Mouse (Mus musculus): ENCODE data around the gene Olfr1154. TPM values are rescaled to one million over a fixed set of nuclear protein-coding genes. Genes with fewer than 3 reads are reported as not detected.

The Olfr1154 gene
- not detected in 2 replicates for polyA plus RNA-seq (2015; fragmentation: Nextera tagmentation; extraction: Ambion mirVana)

- Histone ChIP-seq H3K4me2 (replicated peaks) (no peak within 1 kb of the TSS), H3K27me3 (no peaks in the 10 kb centered on the region), H3K4me1 (no peaks in the 10 kb centered on the region), H3K27ac (replicated peaks) (no peak within 1 kb of the TSS), H3K9me3 (replicated peaks) (no peaks in the 10 kb centered on the region), H3K9ac (no peak within 1 kb of the TSS), H3K4me3 (replicated peaks) (no peak within 1 kb of the TSS), H3K36me3 (no peaks in the 10 kb centered on the region)
- 73% methylated on average over 1 of the region's 1 CpGs for WGBS
- no peak for ATAC-seq (ENCODE audit: insufficient number of reproducible peaks, low FRiP score, low TSS enrichment, low read depth)
These were observed at the start of gene Olfr1154 for GRCm38 (mm10) chr2:87905066-87905465. Gene Olfr1154, minus strand, starts transcription at chr2:87905166.

GRCm38 (mm10) chr2:87953000-87953399, 48.0 kb upstream of the Olfr1154 start, which contains the start of gene Olfr1156:
Gene Olfr1156, minus strand, starts transcription at chr2:87953100.
- Histone ChIP-seq H3K4me3 (replicated peaks) (no peak within 1 kb of the TSS), H3K9ac (no peak within 1 kb of the TSS), H3K4me1 (no peaks in the 10 kb centered on the region), H3K27ac (replicated peaks) (no peak within 1 kb of the TSS), H3K27me3 (no peaks in the 10 kb centered on the region), H3K4me2 (replicated peaks) (no peak within 1 kb of the TSS), H3K36me3 (no peaks in the 10 kb centered on the region), H3K9me3 (replicated peaks) (no peaks in the 10 kb centered on the region)
- no peak for ATAC-seq (ENCODE audit: insufficient number of reproducible peaks, low FRiP score, low TSS enrichment, low read depth)

- no peak within 1 kb of the TSS for H3K9ac ChIP-seq
- 91% methylated on average over 1 of the region's 1 CpGs for WGBS
- no peak within 1 kb of the TSS for H3K4me3 ChIP-seq (replicated peaks)
- no peak for ATAC-seq (ENCODE audit: insufficient number of reproducible peaks, low FRiP score, low TSS enrichment, low read depth)
- H3K4me1 ChIP-seq: no peaks in the 10 kb centered on the region
- H3K9me3 ChIP-seq (replicated peaks): no peaks in the 10 kb centered on the region
- H3K27me3 ChIP-seq: no peaks in the 10 kb centered on the region
- no peak within 1 kb of the TSS for H3K27ac ChIP-seq (replicated peaks)
- no peaks in the 10 kb centered on the region for H3K36me3 ChIP-seq
- H3K4me2 ChIP-seq (replicated peaks): no peak within 1 kb of the TSS
These were observed 40.1 kb upstream of the Olfr1154 start, which contains the start of gene Olfr1155 for GRCm38 (mm10) chr2:87945037-87945436. Gene Olfr1155, minus strand, starts transcription at chr2:87945137.

GRCm38 (mm10) chr2:87894662-87895061, 10.3 kb downstream of the Olfr1154 start, which contains the start of gene Olfr1153:
Gene Olfr1153, plus strand, starts transcription at chr2:87894962.
- no peak within 1 kb of the TSS for H3K4me2 ChIP-seq (replicated peaks)
- H3K4me3 ChIP-seq (replicated peaks): no peak within 1 kb of the TSS
- no peak within 1 kb of the TSS for H3K9ac ChIP-seq

GRCm38 (mm10) chr2:87866192-87866591, 38.8 kb downstream of the Olfr1154 start, which contains the start of gene Olfr1152:
Gene Olfr1152, plus strand, starts transcription at chr2:87866492.
- Histone ChIP-seq H3K9ac (no peak within 1 kb of the TSS), H3K27me3 (no peaks in the 10 kb centered on the region), H3K4me1 (no peaks in the 10 kb centered on the region), H3K36me3 (no peaks in the 10 kb centered on the region), H3K4me3 (replicated peaks) (no peak within 1 kb of the TSS), H3K27ac (replicated peaks) (no peak within 1 kb of the TSS), H3K4me2 (replicated peaks) (no peak within 1 kb of the TSS), H3K9me3 (replicated peaks) (no peaks in the 10 kb centered on the region)
- ATAC-seq (ENCODE audit: insufficient number of reproducible peaks, low FRiP score, low TSS enrichment, low read depth): no peak

More at GRCm38 (mm10) chr2:87894662-87895061, 10.3 kb downstream of the Olfr1154 start, which contains the start of gene Olfr1153:
- Histone ChIP-seq H3K27ac (replicated peaks) (no peak within 1 kb of the TSS), H3K4me1 (no peaks in the 10 kb centered on the region), H3K9me3 (replicated peaks) (no peaks in the 10 kb centered on the region), H3K36me3 (no peaks in the 10 kb centered on the region), H3K27me3 (no peaks in the 10 kb centered on the region)
- WGBS: 56% methylated on average over 1 of the region's 1 CpGs
- no peak for ATAC-seq (ENCODE audit: insufficient number of reproducible peaks, low FRiP score, low TSS enrichment, low read depth)

GRCm38 (mm10) chr2:87855562-87855961, 49.4 kb downstream of the Olfr1154 start, which contains the start of gene Olfr1151:
Gene Olfr1151, plus strand, starts transcription at chr2:87855862.
- no peaks in the 10 kb centered on the region for H3K27me3 ChIP-seq
- H3K4me1 ChIP-seq: no peaks in the 10 kb centered on the region
- no peaks in the 10 kb centered on the region for H3K36me3 ChIP-seq
- no peak within 1 kb of the TSS for H3K9ac ChIP-seq
- no peak within 1 kb of the TSS for H3K27ac ChIP-seq (replicated peaks)
- WGBS: 74% methylated on average over 1 of the region's 1 CpGs
- H3K4me3 ChIP-seq (replicated peaks): no peak within 1 kb of the TSS
- no peak within 1 kb of the TSS for H3K4me2 ChIP-seq (replicated peaks)
- ATAC-seq (ENCODE audit: insufficient number of reproducible peaks, low FRiP score, low TSS enrichment, low read depth): no peak
- H3K9me3 ChIP-seq (replicated peaks): no peaks in the 10 kb centered on the region

Other genes with a start within 250 kb of the Olfr1154 start
- gene Olfr1134, start 246.7 kb downstream of the Olfr1154 start, polyA plus RNA-seq (2015; fragmentation: Nextera tagmentation; extraction: Ambion mirVana): not detected in 2 replicates
- gene Olfr1135, start 231.5 kb downstream of the Olfr1154 start, polyA plus RNA-seq (2015; fragmentation: Nextera tagmentation; extraction: Ambion mirVana): not detected in 2 replicates
- gene Olfr1136, start 211.2 kb downstream of the Olfr1154 start, polyA plus RNA-seq (2015; fragmentation: Nextera tagmentation; extraction: Ambion mirVana): not detected in 2 replicates
- gene Olfr1137, start 192.0 kb downstream of the Olfr1154 start, polyA plus RNA-seq (2015; fragmentation: Nextera tagmentation; extraction: Ambion mirVana): 0.16 TPM in 1 of 2 replicates, not detected in the other
- not detected in 2 replicates for gene Olfr1138, start 165.2 kb downstream of the Olfr1154 start, polyA plus RNA-seq (2015; fragmentation: Nextera tagmentation; extraction: Ambion mirVana)
- 0.39 TPM in 1 of 2 replicates, not detected in the other for gene Olfr1140, start 161.4 kb downstream of the Olfr1154 start, polyA plus RNA-seq (2015; fragmentation: Nextera tagmentation; extraction: Ambion mirVana)
- not detected in 2 replicates for gene Olfr1141, start 151.2 kb downstream of the Olfr1154 start, polyA plus RNA-seq (2015; fragmentation: Nextera tagmentation; extraction: Ambion mirVana)
- gene Olfr152, start 125.7 kb downstream of the Olfr1154 start, polyA plus RNA-seq (2015; fragmentation: Nextera tagmentation; extraction: Ambion mirVana): 0.17 TPM in 1 of 2 replicates, not detected in the other
- gene Olfr1143, start 104.6 kb downstream of the Olfr1154 start, polyA plus RNA-seq (2015; fragmentation: Nextera tagmentation; extraction: Ambion mirVana): 0.27 TPM in 1 of 2 replicates, not detected in the other
- not detected in 2 replicates for gene Olfr1145, start 95.3 kb downstream of the Olfr1154 start, polyA plus RNA-seq (2015; fragmentation: Nextera tagmentation; extraction: Ambion mirVana)
- gene Olfr1148, start 74.6 kb downstream of the Olfr1154 start, polyA plus RNA-seq (2015; fragmentation: Nextera tagmentation; extraction: Ambion mirVana): not detected in 2 replicates
- 0.04 TPM in 1 of 2 replicates, not detected in the other for gene Olfr1150-ps1, start 61.2 kb downstream of the Olfr1154 start, polyA plus RNA-seq (2015; fragmentation: Nextera tagmentation; extraction: Ambion mirVana)
- not detected in 2 replicates for gene Olfr1151, start 49.3 kb downstream of the Olfr1154 start, polyA plus RNA-seq (2015; fragmentation: Nextera tagmentation; extraction: Ambion mirVana)
- 0.05 TPM in 1 of 2 replicates, not detected in the other for gene Olfr1152, start 38.7 kb downstream of the Olfr1154 start, polyA plus RNA-seq (2015; fragmentation: Nextera tagmentation; extraction: Ambion mirVana)
- not detected in 2 replicates for gene Olfr1153, start 10.2 kb downstream of the Olfr1154 start, polyA plus RNA-seq (2015; fragmentation: Nextera tagmentation; extraction: Ambion mirVana)
- gene Olfr1155, start 40.0 kb upstream of the Olfr1154 start, polyA plus RNA-seq (2015; fragmentation: Nextera tagmentation; extraction: Ambion mirVana): 0.17 TPM in 1 of 2 replicates, not detected in the other
- 0.07 TPM in 1 of 2 replicates, not detected in the other for gene Olfr1156, start 47.9 kb upstream of the Olfr1154 start, polyA plus RNA-seq (2015; fragmentation: Nextera tagmentation; extraction: Ambion mirVana)
- gene Olfr1157, start 63.1 kb upstream of the Olfr1154 start, polyA plus RNA-seq (2015; fragmentation: Nextera tagmentation; extraction: Ambion mirVana): 0.03 TPM in 1 of 2 replicates, not detected in the other
- gene Olfr74, start 69.5 kb upstream of the Olfr1154 start, polyA plus RNA-seq (2015; fragmentation: Nextera tagmentation; extraction: Ambion mirVana): not detected in 2 replicates
- not detected in 2 replicates for gene Olfr1158, start 84.9 kb upstream of the Olfr1154 start, polyA plus RNA-seq (2015; fragmentation: Nextera tagmentation; extraction: Ambion mirVana)
- gene Olfr1160, start 103.1 kb upstream of the Olfr1154 start, polyA plus RNA-seq (2015; fragmentation: Nextera tagmentation; extraction: Ambion mirVana): 0.17 TPM in 1 of 2 replicates, not detected in the other
- gene Olfr1161, start 117.6 kb upstream of the Olfr1154 start, polyA plus RNA-seq (2015; fragmentation: Nextera tagmentation; extraction: Ambion mirVana): not detected in 2 replicates
- 0.11 and 0.18 TPM in 2 replicates for gene Olfr73, start 132.5 kb upstream of the Olfr1154 start, polyA plus RNA-seq (2015; fragmentation: Nextera tagmentation; extraction: Ambion mirVana)
- gene Olfr1162, start 146.0 kb upstream of the Olfr1154 start, polyA plus RNA-seq (2015; fragmentation: Nextera tagmentation; extraction: Ambion mirVana): 0.12 TPM in 1 of 2 replicates, not detected in the other
- not detected in 2 replicates for gene Olfr1163, start 166.7 kb upstream of the Olfr1154 start, polyA plus RNA-seq (2015; fragmentation: Nextera tagmentation; extraction: Ambion mirVana)
- not detected in 2 replicates for gene Olfr1164, start 188.8 kb upstream of the Olfr1154 start, polyA plus RNA-seq (2015; fragmentation: Nextera tagmentation; extraction: Ambion mirVana)
- gene Olfr1166, start 223.1 kb upstream of the Olfr1154 start, polyA plus RNA-seq (2015; fragmentation: Nextera tagmentation; extraction: Ambion mirVana): not detected in 2 replicates